Mouse (Mus musculus): ENCODE data around the gene Mthfd2l.

GRCm38 (mm10) chr5:90930971-90931851, at the start of gene Mthfd2l:
- TF ChIP-seq CTCF (conservative IDR thresholded peaks at IDR 0.05; ENCODE audit: low read length) (no peak), POU5F1 (IDR thresholded peaks at IDR 0.05; ENCODE audit: borderline replicate concordance, low read length) (no peak), NANOG (IDR thresholded peaks at IDR 0.05; ENCODE audit: borderline replicate concordance, low read length) (no peak)

All from E14TG2a.4 (cell line).